ENCODE assay signal across 9 mouse cellular contexts in genomic region chr7:64001611-64002111, GRCm38 (mm10).
A peak's percentile ranks its signal among the peaks of the same experiment; 100 is the strongest.
DNase-seq lines count a peak whose midpoint lies in the region.
"Had no signal": no experiment of that assay in that cellular context is flagged by ENCODE, and none has a peak within 500 bp of the region (broad histone marks: within the 10 kb centered on the region; RNA-seq: fewer than 3 reads in every experiment).

No protein-coding gene starts in this region.

- H3K9me3 ChIP-seq in heart, embryonic 10.5 days, result no peaks in the 10 kb centered on the region

- H3K27me3 ChIP-seq in heart, embryonic 10.5 days (ENCODE audit: insufficient read depth, poor library complexity, severe bottlenecking), result no peaks in the 10 kb centered on the region

- DNase-seq in adrenal gland, adult 2 months, result peak; percentile 59
- no peak for DNase-seq in adrenal gland, adult 18-20 months (ENCODE audit: low spot score in 2 of 2)
- DNase-seq in 416B (ENCODE audit: low read depth), result peak; percentile 58
- DNase-seq in heart, embryonic 10.5 days (ENCODE audit: low spot score), result no peak
- peak; percentile 67 to 72 for DNase-seq in lung, postnatal 4 days
- DNase-seq in gastrocnemius, postnatal 36 days, result no peak
- no peak for DNase-seq in T-cell, adult 2 months (ENCODE audit: low spot score)
- no peak for DNase-seq in cerebellum, adult 11-12 months
- DNase-seq: retina, postnatal 1 day had no signal

- H3K36me3 ChIP-seq in heart, embryonic 10.5 days, result no peaks in the 10 kb centered on the region

- peak overlapping the region; percentile 59; the same call in 1 of the 2 replicates for H3K27ac ChIP-seq in heart, embryonic 10.5 days

- intact Hi-C loops in gastrocnemius, postnatal 36 days (cut with DNase I), result no loop called here

- 47% methylated on average over 9 of the region's 9 CpGs for WGBS in heart, embryonic 10.5 days

- no peak overlapping the region for H3K4me3 ChIP-seq in heart, embryonic 10.5 days

- peaks cover 33% of the 10 kb centered on the region for H3K4me1 ChIP-seq in heart, embryonic 10.5 days

Comparison
In these comparisons a context has a peak if more than half of its experiments do, and no peak if none do; other contexts are left out.
1. DNase-seq: peak in adrenal gland, adult 2 months (single experiment), 416B (single experiment) and lung, postnatal 4 days (2 of 2); none in adrenal gland, adult 18-20 months (0 of 2), heart, embryonic 10.5 days (single experiment), gastrocnemius, postnatal 36 days (0 of 2), T-cell, adult 2 months (single experiment) and cerebellum, adult 11-12 months (single experiment).